Mouse (Mus musculus) cerebellum, adult 9-11 months (tissue): Measurements from ENCODE around the gene Ppp6r2.
A peak's percentile ranks its signal among the peaks of the same experiment; 100 is the strongest.

ENCODE experiments used
- DNase-seq: peaks from one replicate; pipeline ENCODE4 v3.0.0; 2022

Gene Ppp6r2

DNA sequence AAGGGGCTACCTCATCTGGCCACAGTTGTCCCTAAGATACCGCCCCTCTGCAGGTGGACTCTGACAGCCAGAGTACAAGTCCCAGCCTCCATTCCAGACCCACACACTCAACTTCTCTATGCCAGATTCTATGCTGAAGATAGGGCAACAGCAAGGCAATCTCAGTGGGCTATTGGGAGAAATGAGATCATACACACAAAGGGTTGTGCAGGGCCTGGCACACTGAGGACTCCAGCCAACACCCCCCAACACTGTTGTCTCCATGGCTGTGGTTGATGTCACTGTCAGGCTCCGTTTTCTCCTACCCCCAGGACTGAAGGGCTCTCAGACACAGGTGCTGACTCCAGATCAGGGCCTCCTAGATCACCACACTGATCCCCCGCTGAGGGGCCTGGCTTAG lies 102.8 kb downstream of the Ppp6r2 start:
- DNase-seq = no peak

GRCm38 (mm10) chr15:89314511-89315189 lies 103.3 kb downstream of the Ppp6r2 start:
- DNase-seq = peak; percentile 79

DNA sequence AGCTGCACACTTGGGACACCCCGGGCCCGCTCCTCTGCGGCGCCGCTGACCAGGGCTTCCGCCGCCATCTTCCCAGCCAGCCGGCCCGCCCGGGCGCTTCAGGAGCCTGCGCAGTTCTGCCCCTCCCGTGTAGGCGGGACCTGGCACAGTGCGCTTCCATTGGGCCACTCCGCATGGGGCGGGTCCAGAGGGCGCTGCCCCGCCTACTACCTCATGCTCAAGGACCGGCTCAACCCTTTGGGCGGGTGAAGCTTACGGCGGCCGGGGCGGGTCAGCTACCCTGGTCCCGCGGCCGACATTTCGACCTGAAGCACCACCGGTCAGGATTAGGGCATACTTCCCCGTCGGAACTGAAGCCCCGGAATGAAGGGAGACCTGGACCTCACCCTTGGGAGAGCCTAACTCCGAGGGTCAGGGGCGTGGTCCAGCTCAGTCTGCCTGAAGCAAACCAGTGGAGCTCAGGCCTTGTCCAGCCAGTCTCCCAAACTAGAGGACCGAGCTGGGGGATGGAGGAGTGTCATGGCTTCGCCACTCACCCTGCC lies 103.9 kb downstream of the Ppp6r2 start, which contains the start of gene Sbf1:
Gene Sbf1, minus strand, starts transcription at position 122 of the 542 bp plus-strand sequence.
- DNase-seq = peak; percentile 99

DNA sequence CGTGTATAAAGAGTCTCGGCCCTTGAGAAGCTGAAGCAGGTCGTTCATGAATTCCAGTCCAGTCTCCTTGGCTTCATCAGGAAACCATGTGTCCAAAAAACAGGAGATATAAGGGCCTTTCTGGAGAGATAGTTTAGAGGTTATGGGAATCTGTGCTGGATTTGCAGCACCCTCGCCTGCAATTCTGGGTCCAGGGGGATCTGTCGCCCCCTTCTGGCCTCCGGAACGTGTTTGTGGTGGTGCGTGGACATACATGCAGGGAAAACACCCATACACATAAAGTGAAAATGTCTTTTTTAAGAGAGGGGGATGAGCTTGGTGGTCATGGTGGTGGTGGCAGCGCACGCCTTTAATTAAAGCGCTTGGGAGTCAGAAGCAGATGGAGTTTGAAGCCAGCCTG lies 104.8 kb downstream of the Ppp6r2 start:
- DNase-seq = peak; percentile 57

- no peak for DNase-seq
Measured at GRCm38 (mm10) chr15:89321264-89321663, 109.9 kb downstream of the Ppp6r2 start.

- DNase-seq = peak; percentile 14
Measured at GRCm38 (mm10) chr15:89322670-89323522, 111.5 kb downstream of the Ppp6r2 start, which contains the start of gene Adm2. Adm2 (plus strand) TSS chr15:89322720.

GRCm38 (mm10) chr15:89323656-89324055 lies 112.3 kb downstream of the Ppp6r2 start:
- no peak for DNase-seq

- no peak for DNase-seq
Measured at GRCm38 (mm10) chr15:89326441-89326840, 115.1 kb downstream of the Ppp6r2 start.

DNA sequence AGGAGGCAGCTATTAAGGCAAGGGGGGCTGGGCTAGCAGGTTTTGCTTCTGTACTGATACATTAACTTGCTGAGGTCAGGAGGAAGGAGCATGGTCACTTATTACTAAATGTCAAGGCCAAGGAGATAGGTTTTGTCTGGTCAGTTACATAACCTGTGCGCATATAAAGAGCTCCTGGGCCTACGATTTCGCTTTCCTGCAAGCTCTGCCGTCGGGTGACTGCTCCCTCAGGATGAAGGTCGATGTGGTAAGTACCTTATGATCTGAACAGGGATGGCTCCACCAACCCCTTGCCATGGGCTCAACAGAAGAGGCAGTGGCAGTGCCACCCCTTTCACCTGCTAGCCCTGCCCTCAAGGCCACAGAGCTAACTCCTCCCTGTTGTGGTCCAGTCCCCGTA lies 122.9 kb downstream of the Ppp6r2 start, which contains the start of gene Miox:
Gene Miox, plus strand, starts transcription at position 128 of the 400 bp plus-strand sequence.
- DNase-seq = no peak

DNA sequence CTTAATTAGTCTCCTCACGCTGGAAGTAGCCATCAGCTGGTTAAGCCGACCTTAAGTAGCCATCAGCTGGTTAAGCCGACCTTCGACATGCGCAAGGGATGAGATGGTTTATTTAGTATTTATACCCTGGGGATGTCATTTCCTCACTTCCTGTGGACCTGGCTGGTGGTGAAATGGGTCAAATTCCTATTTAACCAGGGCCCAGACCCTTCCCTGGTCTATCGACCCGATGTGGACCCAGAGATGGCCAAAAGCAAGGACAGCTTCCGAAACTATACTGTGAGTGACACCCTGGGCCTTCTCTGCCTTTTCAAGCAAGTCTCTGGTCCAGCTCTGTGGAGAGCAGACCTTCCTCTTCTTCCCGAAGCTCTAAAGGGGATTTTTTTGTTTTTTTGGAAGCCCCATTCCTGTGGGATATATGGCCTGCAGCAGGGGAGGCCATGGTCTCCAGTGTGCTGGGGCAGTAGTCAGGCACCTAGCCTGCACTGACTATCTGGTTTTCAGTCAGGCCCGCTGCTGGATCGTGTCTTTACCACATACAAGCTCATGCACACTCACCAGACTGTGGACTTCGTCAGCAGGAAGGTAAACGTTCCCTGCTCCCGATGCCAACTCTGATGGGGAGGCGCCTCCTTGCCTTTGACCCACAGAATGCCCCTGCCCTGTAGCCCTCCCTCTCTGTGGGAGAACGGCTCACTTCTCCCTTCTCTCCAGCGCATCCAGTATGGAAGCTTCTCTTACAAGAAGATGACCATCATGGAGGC lies 123.6 kb downstream of the Ppp6r2 start:
- DNase-seq = no peak

DNA sequence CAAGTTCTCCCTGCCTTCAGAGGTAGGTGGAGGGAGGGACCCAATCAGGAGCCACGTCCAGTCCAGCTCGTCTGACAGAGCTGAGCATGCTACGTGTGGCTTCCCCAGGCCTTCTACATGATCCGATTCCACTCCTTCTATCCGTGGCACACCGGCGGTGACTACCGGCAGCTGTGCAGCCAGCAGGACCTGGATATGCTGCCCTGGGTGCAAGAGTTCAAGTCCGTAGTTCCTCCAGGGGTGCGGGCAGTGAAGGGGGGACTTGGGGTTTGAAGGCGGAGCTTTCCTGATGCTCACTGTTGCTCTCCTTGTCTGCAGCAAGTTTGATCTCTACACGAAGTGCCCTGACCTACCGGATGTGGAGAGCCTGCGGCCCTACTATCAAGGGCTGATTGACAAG lies 125.1 kb downstream of the Ppp6r2 start:
- DNase-seq = no peak
